Mouse (Mus musculus): Measurements from ENCODE around the gene Wt1. TPM values are rescaled to one million over a fixed set of nuclear protein-coding genes. Genes with fewer than 3 reads are reported as not detected.

The Wt1 gene
- total and polyA plus RNA-seq, 3 experiments, result 4.2 to 6.5 (median 5.7) TPM

DNA sequence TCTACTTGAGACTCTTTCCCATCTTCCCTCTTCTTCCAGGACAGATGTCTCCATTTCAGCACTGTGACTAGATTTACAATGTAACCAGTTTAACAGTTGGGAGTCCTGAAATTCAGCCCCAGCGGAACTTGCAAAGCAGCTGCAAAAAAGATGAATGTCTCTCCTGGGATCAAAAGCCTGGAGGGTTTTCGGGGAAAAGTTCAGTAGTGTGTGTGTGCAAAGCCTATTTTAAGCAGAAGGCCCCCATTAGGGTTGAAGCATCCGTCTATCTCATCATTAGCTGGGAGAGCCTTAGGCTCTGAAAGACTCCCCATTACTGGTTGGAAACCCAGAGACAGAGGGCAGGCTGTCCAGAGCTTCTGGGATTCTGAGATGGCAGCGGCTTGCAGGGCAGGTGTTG, 37.2 kb upstream of the Wt1 start:
- Histone ChIP-seq H3K27me3 (ENCODE audit: control insufficient read depth, insufficient read depth, low read length) (0 out of 2 replicates have a peak, but pooled peaks cover 1% of the 10 kb centered on the region), H3K27ac (no peak overlapping the region), H3K36me3 (ENCODE audit: control insufficient read depth, insufficient read depth, low read length) (no peaks in the 10 kb centered on the region), H3K79me2 (replicated peaks; ENCODE audit: control insufficient read depth, insufficient read depth, low read length) (no peaks in the 10 kb centered on the region), H3K4me1 (ENCODE audit: control insufficient read depth, insufficient read depth, low read length) (no peaks in the 10 kb centered on the region), H3K9ac (ENCODE audit: low read depth, low read length) (no peak overlapping the region), H3K4me3 (no peak overlapping the region)
- intact Hi-C loops (cut with DNase I), result no loop called here
- 80% methylated on average over 4 of the region's 4 CpGs for WGBS
- TF ChIP-seq EP300 (IDR thresholded peaks at IDR 0.05; ENCODE audit: insufficient read depth, low read depth, low read length), result no peak
- TF ChIP-seq POLR2A (IDR thresholded peaks at IDR 0.05; ENCODE audit: insufficient read depth, low read depth, low read length), result no peak
- no peak for TF ChIP-seq CTCF (IDR thresholded peaks at IDR 0.05)
- no peak for DNase-seq

DNA sequence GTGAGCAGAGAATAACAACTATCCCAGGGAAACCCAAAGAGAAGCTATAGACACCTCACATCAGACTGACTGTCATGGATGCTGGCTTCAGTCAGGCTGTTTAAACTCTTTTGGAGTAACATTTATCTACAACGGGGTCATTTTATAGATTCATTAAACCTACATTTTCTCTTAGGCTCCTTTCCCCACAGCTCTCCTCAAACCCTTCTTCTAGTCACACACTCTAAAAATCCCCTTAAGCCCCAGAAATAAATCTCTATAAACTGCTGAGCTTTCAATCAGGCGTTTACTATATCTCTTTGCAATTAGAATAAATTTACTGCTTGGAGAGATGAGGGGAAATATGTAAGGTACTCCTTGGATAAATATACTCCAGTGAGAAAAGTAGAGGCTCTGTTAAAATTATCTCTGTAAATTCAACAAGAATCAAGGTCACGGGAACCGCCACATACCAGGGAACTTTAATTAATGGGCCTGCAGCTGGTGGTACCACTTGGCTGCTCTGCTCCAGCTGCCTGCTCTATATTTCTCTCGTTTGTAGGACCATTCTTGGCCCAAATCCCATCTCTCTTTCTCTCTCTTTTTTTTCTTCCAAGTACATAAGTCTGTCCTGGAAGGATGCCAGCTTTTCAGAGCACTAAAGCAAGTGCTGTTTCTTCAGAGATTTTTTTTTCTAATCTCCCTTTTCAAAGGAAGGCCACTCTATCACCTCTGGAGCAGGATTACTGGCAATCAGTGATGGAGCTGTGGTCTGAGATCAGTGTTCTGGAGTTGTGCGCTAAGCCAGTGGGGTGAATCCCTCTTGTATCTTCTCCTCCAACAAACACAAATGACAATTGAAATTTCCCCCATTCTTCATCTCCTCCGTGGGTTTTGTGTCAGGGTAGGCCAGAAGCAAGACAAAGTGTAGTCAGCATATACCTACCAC, 36.5 kb upstream of the Wt1 start:
- Histone ChIP-seq H3K27me3 (ENCODE audit: control insufficient read depth, insufficient read depth, low read length) (0 out of 2 replicates have a peak, but pooled peaks cover 1% of the 10 kb centered on the region), H3K4me1 (ENCODE audit: control insufficient read depth, insufficient read depth, low read length) (no peaks in the 10 kb centered on the region), H3K4me3 (no peak overlapping the region), H3K27ac (no peak overlapping the region), H3K79me2 (replicated peaks; ENCODE audit: control insufficient read depth, insufficient read depth, low read length) (no peaks in the 10 kb centered on the region), H3K9ac (ENCODE audit: low read depth, low read length) (no peak overlapping the region), H3K36me3 (ENCODE audit: control insufficient read depth, insufficient read depth, low read length) (no peaks in the 10 kb centered on the region)
- 58% methylated on average over 7 of the region's 7 CpGs for WGBS
- DNase-seq, result no peak
- intact Hi-C loops (cut with DNase I), result no loop called here
- no peak for TF ChIP-seq CTCF (IDR thresholded peaks at IDR 0.05)
- no peak for TF ChIP-seq EP300 (IDR thresholded peaks at IDR 0.05; ENCODE audit: insufficient read depth, low read depth, low read length)
- TF ChIP-seq POLR2A (IDR thresholded peaks at IDR 0.05; ENCODE audit: insufficient read depth, low read depth, low read length), result no peak

GRCm38 (mm10) chr2:105090991-105091390, 35.3 kb upstream of the Wt1 start:
- Histone ChIP-seq H3K27ac (no peak overlapping the region), H3K9ac (ENCODE audit: low read depth, low read length) (no peak overlapping the region), H3K4me1 (ENCODE audit: control insufficient read depth, insufficient read depth, low read length) (no peaks in the 10 kb centered on the region), H3K4me3 (no peak overlapping the region), H3K79me2 (replicated peaks; ENCODE audit: control insufficient read depth, insufficient read depth, low read length) (no peaks in the 10 kb centered on the region), H3K36me3 (ENCODE audit: control insufficient read depth, insufficient read depth, low read length) (no peaks in the 10 kb centered on the region), H3K27me3 (ENCODE audit: control insufficient read depth, insufficient read depth, low read length) (0 out of 2 replicates have a peak, but pooled peaks cover 1% of the 10 kb centered on the region)
- WGBS, result 82% methylated on average over 5 of the region's 5 CpGs
- intact Hi-C loops (cut with DNase I), result no loop called here
- TF ChIP-seq POLR2A (IDR thresholded peaks at IDR 0.05; ENCODE audit: insufficient read depth, low read depth, low read length) (no peak), EP300 (IDR thresholded peaks at IDR 0.05; ENCODE audit: insufficient read depth, low read depth, low read length) (no peak), CTCF (IDR thresholded peaks at IDR 0.05) (no peak)
- peak in 1 of 2 experiments; percentile 30 for DNase-seq

DNA sequence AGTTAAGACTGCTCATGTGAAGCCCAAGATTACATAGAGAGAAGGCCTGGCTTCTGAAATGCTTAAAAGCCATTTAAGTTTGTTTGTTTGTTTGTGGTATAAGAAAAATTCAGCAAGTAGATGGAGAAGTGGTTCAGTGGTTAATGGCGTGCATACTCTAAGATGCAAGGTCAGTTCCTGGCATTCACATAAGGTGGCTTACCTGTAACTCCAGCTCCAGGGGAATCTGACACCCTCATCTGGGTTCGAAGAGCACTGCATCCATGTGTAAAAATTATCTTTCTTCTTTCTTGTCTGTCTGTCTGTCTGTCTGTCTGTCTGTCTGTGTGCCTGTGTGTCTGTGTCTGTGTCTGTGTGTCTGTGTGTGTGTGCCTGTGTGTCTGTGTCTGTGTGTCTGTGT, 34.6 kb upstream of the Wt1 start, which contains the start of gene Gm11060:
Gene Gm11060 (plus strand): TSS at position 301 of the 400 bp plus-strand sequence.
- no peaks in the 10 kb centered on the region for H3K36me3 ChIP-seq (ENCODE audit: control insufficient read depth, insufficient read depth, low read length)
- H3K27me3 ChIP-seq (ENCODE audit: control insufficient read depth, insufficient read depth, low read length), result 0 out of 2 replicates have a peak, but pooled peaks cover 1% of the 10 kb centered on the region
- no peak for DNase-seq
- no peaks in the 10 kb centered on the region for H3K79me2 ChIP-seq (replicated peaks; ENCODE audit: control insufficient read depth, insufficient read depth, low read length)
- no peak within 1 kb of the TSS for H3K9ac ChIP-seq (ENCODE audit: low read depth, low read length)
- no peaks in the 10 kb centered on the region for H3K4me1 ChIP-seq (ENCODE audit: control insufficient read depth, insufficient read depth, low read length)
- WGBS, result 95% methylated on average over 2 of the region's 2 CpGs
- H3K27ac ChIP-seq, result no peak within 1 kb of the TSS
- TF ChIP-seq POLR2A (IDR thresholded peaks at IDR 0.05; ENCODE audit: insufficient read depth, low read depth, low read length), result no peak
- TF ChIP-seq EP300 (IDR thresholded peaks at IDR 0.05; ENCODE audit: insufficient read depth, low read depth, low read length), result no peak
- no peak for TF ChIP-seq CTCF (IDR thresholded peaks at IDR 0.05)
- H3K4me3 ChIP-seq, result no peak within 1 kb of the TSS
- intact Hi-C loops (cut with DNase I), result no loop called here

- Histone ChIP-seq H3K27me3 (ENCODE audit: control insufficient read depth, insufficient read depth, low read length) (0 out of 2 replicates have a peak, but pooled peaks cover 1% of the 10 kb centered on the region), H3K79me2 (replicated peaks; ENCODE audit: control insufficient read depth, insufficient read depth, low read length) (no peaks in the 10 kb centered on the region), H3K27ac (no peak overlapping the region), H3K4me1 (ENCODE audit: control insufficient read depth, insufficient read depth, low read length) (no peaks in the 10 kb centered on the region), H3K4me3 (no peak overlapping the region), H3K36me3 (ENCODE audit: control insufficient read depth, insufficient read depth, low read length) (no peaks in the 10 kb centered on the region), H3K9ac (ENCODE audit: low read depth, low read length) (no peak overlapping the region)
- no peak for TF ChIP-seq EP300 (IDR thresholded peaks at IDR 0.05; ENCODE audit: insufficient read depth, low read depth, low read length)
- TF ChIP-seq POLR2A (IDR thresholded peaks at IDR 0.05; ENCODE audit: insufficient read depth, low read depth, low read length), result no peak
- no peak for TF ChIP-seq CTCF (IDR thresholded peaks at IDR 0.05)
- no peak for DNase-seq
- intact Hi-C loops (cut with DNase I), result no loop called here
- WGBS, result 92% methylated on average over 22 of the region's 22 CpGs
Measured at GRCm38 (mm10) chr2:105097294-105097953, 28.9 kb upstream of the Wt1 start.
